Mouse (Mus musculus): ENCODE measurements around the gene Pno1. TPM values are rescaled to one million over a fixed set of nuclear protein-coding genes. Genes with fewer than 3 reads are reported as not detected.
"Not testable (repeated sequence)": the region's sequence is repeated elsewhere in the genome, so short reads cannot be mapped to it uniquely, and the experiment has no call there.

Gene Pno1
- polyA plus RNA-seq (2021) = 56.2 TPM

- ChIA-PET POLR2A (no interaction called here), CTCF (interaction anchor here (1.0 kb wide), 1 partner anchor 11 kb away, joined by 3 read pairs; no protein-coding TSS in a partner anchor)
- in situ Hi-C loops (cut with MboI; ENCODE audit: low pct_unique_long_range_greater_than_20kb) = loop anchor here (25.0 kb wide), 1 partner anchor 699 kb away; the partner anchor contains the start of gene Sec61g
- no peak for TF ChIP-seq CTCF (IDR thresholded peaks at IDR 0.05)
- H3K27me3 ChIP-seq = no peaks in the 10 kb centered on the region
- peak; percentile 89 for DNase-seq (ENCODE audit: low read depth, low spot score)
- peak; percentile 96 for ATAC-seq
Measured at GRCm38 (mm10) chr11:17211258-17212140, at the start of gene Pno1. TSS of gene Pno1 (minus strand) at chr11:17211568.

GRCm38 (mm10) chr11:17257861-17258260 is 46.5 kb upstream of the Pno1 start:
- in situ Hi-C loops (cut with MboI; ENCODE audit: low pct_unique_long_range_greater_than_20kb) = no loop called here
- no peak for TF ChIP-seq CTCF (IDR thresholded peaks at IDR 0.05)

GRCm38 (mm10) chr11:17257443-17257842 is 46.1 kb upstream of the Pno1 start, which contains the start of gene C1d:
TSS of gene C1d (plus strand) at chr11:17257579.
- no peak for TF ChIP-seq CTCF (IDR thresholded peaks at IDR 0.05)
- in situ Hi-C loops (cut with MboI; ENCODE audit: low pct_unique_long_range_greater_than_20kb) = no loop called here
- ATAC-seq (peak; percentile 87), DNase-seq (ENCODE audit: low read depth, low spot score) (peak; percentile 68)
- CTCF ChIA-PET = no interaction called here
- H3K27me3 ChIP-seq = no peaks in the 10 kb centered on the region
- POLR2A ChIA-PET = no interaction called here

More at GRCm38 (mm10) chr11:17257861-17258260, 46.5 kb upstream of the Pno1 start:
- ChIA-PET POLR2A (no interaction called here), CTCF (no interaction called here)
- no peak for DNase-seq (ENCODE audit: low read depth, low spot score)
- ATAC-seq = peak; percentile 11
- no peaks in the 10 kb centered on the region for H3K27me3 ChIP-seq

GRCm38 (mm10) chr11:17256813-17257365 is 45.5 kb upstream of the Pno1 start:
- ChIA-PET CTCF (no interaction called here), POLR2A (no interaction called here)
- ATAC-seq (no peak), DNase-seq (ENCODE audit: low read depth, low spot score) (no peak)
- in situ Hi-C loops (cut with MboI; ENCODE audit: low pct_unique_long_range_greater_than_20kb) = no loop called here
- no peaks in the 10 kb centered on the region for H3K27me3 ChIP-seq
- TF ChIP-seq CTCF (IDR thresholded peaks at IDR 0.05) = no peak

- ATAC-seq (no peak), DNase-seq (ENCODE audit: low read depth, low spot score) (no peak)
- ChIA-PET CTCF (no interaction called here), POLR2A (no interaction called here)
- in situ Hi-C loops (cut with MboI; ENCODE audit: low pct_unique_long_range_greater_than_20kb) = no loop called here
- peaks cover 8% of the 10 kb centered on the region for H3K27me3 ChIP-seq
- TF ChIP-seq CTCF (IDR thresholded peaks at IDR 0.05) = no peak
Measured at GRCm38 (mm10) chr11:17248715-17249114, 37.3 kb upstream of the Pno1 start.

- POLR2A ChIA-PET; in situ Hi-C loops (cut with MboI; ENCODE audit: low pct_unique_long_range_greater_than_20kb); DNase-seq (ENCODE audit: low read depth, low spot score); H3K27me3 ChIP-seq; ATAC-seq: not testable (repeated sequence)
- CTCF ChIA-PET = interaction anchor here (0.9 to 1.1 kb wide), 2 partner anchors 12 to 26 kb away, joined by 3 to 4 read pairs; no protein-coding TSS in a partner anchor
Measured at GRCm38 (mm10) chr11:17238598-17238997, 27.2 kb upstream of the Pno1 start.

- TF ChIP-seq CTCF (IDR thresholded peaks at IDR 0.05) = no peak
- in situ Hi-C loops (cut with MboI; ENCODE audit: low pct_unique_long_range_greater_than_20kb) = no loop called here
- H3K27me3 ChIP-seq = no peaks in the 10 kb centered on the region
- CTCF ChIA-PET = interaction anchor here (1.1 kb wide), 1 partner anchor 8 kb away, joined by 3 read pairs; no protein-coding TSS in a partner anchor
- POLR2A ChIA-PET = no interaction called here
- no peak for DNase-seq (ENCODE audit: low read depth, low spot score)
- no peak for ATAC-seq
Measured at GRCm38 (mm10) chr11:17236449-17237037, 25.2 kb upstream of the Pno1 start.

GRCm38 (mm10) chr11:17232792-17233191 is 21.4 kb upstream of the Pno1 start:
- DNase-seq (ENCODE audit: low read depth, low spot score) (no peak), ATAC-seq (no peak)
- no peaks in the 10 kb centered on the region for H3K27me3 ChIP-seq
- in situ Hi-C loops (cut with MboI; ENCODE audit: low pct_unique_long_range_greater_than_20kb) = no loop called here
- CTCF ChIA-PET = no interaction called here
- TF ChIP-seq CTCF (IDR thresholded peaks at IDR 0.05) = no peak
- POLR2A ChIA-PET = no interaction called here

- POLR2A ChIA-PET = no interaction called here
- in situ Hi-C loops (cut with MboI; ENCODE audit: low pct_unique_long_range_greater_than_20kb) = loop anchor here (10.0 to 25.0 kb wide), 2 partner anchors 246 to 709 kb away; partner anchors contain the start of gene Sec61g
- no peaks in the 10 kb centered on the region for H3K27me3 ChIP-seq
- DNase-seq (ENCODE audit: low read depth, low spot score) (no peak), ATAC-seq (no peak)
- no peak for TF ChIP-seq CTCF (IDR thresholded peaks at IDR 0.05)
- CTCF ChIA-PET = no interaction called here
Measured at GRCm38 (mm10) chr11:17221126-17221525, 9.8 kb upstream of the Pno1 start.

GRCm38 (mm10) chr11:17215475-17215874 is 4.1 kb upstream of the Pno1 start:
- DNase-seq (ENCODE audit: low read depth, low spot score) (no peak), ATAC-seq (no peak)
- ChIA-PET CTCF (interaction anchor here (0.9 to 1.5 kb wide), 3 partner anchors 12 to 248 kb away, joined by 3 to 5 read pairs (median 4); no protein-coding TSS in a partner anchor), POLR2A (interaction anchor here (0.6 kb wide), 1 partner anchor 681 kb away, joined by 3 read pairs; no protein-coding TSS in a partner anchor)
- no peak for TF ChIP-seq CTCF (IDR thresholded peaks at IDR 0.05)
- in situ Hi-C loops (cut with MboI; ENCODE audit: low pct_unique_long_range_greater_than_20kb) = loop anchor here (25.0 kb wide), 1 partner anchor 703 kb away; the partner anchor contains the start of gene Sec61g
- H3K27me3 ChIP-seq = no peaks in the 10 kb centered on the region

All from Patski (cell line).